Mouse (Mus musculus): Measurements from ENCODE around the gene Fzd7.

- no peak for TF ChIP-seq CTCF (IDR thresholded peaks at IDR 0.05; ENCODE audit: low read depth)
- no peak for TF ChIP-seq EP300 (optimal IDR thresholded peaks at IDR 0.05)
Measured at GRCm38 (mm10) chr1:59492432-59492831, 10.2 kb downstream of the Fzd7 start.
